Mouse (Mus musculus) embryonic facial prominence, embryonic 15.5 days (tissue): ENCODE measurements at regions not wholly inside any gene's neighbourhood (a gene's known extent, or its start where the extent isn't known, plus 50 kb on each side); places are given as distances from the start of the nearest gene placed in this dataset. TPM values are rescaled to one million over a fixed set of nuclear protein-coding genes. Genes with fewer than 3 reads are reported as not detected.

Source experiments
- microRNA-seq: library from miRNA; unstranded; fragments of <30 nt; microRNA quantifications from one replicate; pipeline ENCODE4, GENCODE M21; 2016; ENCODE audit warnings: borderline number of aligned reads

Small RNA genes in the stretch of these regions (microRNA-seq; reads per million reads assigned to microRNA genes)
- gene Gm24999 (not detected), gene Gm25000 (not detected)
